Mouse (Mus musculus): ENCODE data around the gene Nrg3. TPM values are rescaled to one million over a fixed set of nuclear protein-coding genes. Genes with fewer than 3 reads are reported as not detected.

Nrg3 gene
- polyA plus RNA-seq, 1 experiment: 22.3 TPM

DNA sequence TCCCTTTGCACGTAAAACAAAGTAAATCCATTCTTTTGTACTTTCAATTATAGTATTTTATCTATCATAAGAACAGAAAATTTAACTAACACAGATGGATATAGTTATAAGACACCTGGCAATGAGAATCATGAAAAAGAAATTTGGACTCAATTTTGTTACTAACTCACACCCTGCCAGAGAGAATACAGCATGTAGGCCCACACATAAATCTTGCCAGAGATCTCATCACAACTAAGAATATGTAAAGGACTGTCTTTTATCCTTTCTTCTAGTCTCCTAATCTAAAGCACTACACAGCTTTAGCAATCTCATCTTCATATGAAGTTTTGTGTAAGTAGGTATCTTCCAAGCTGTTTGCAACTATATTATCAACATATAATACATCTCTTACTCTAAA is 904.7 kb downstream of the Nrg3 start:
- no peak for TF ChIP-seq POLR2A (IDR thresholded peaks at IDR 0.05; ENCODE audit: borderline replicate concordance, extremely low read depth, insufficient read depth, insufficient read length, poor library complexity, severe bottlenecking)
- no peak for TF ChIP-seq CTCF (IDR thresholded peaks at IDR 0.05; ENCODE audit: borderline replicate concordance, extremely low read depth, insufficient read depth, insufficient read length)

DNA sequence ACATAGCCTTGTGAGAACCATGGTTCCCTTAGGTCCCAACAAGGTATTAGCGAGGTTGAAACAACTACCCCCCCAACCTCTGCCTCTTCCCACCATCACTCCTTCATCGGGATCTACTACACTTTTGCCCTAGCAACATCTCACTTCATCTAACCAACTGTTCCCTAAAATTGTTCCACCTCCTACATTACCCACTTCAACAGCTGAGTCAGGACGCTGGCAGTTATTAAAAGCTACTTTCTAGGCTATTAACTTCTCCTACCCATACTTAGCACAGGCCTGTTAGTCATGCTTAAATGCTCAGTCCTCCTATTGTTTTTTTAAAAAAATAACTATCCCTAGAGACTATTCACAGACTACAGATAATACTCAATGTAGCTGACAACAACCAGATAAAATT is 906.7 kb downstream of the Nrg3 start:
- no peak for DNase-seq (ENCODE audit: low read depth)
- TF ChIP-seq CTCF (IDR thresholded peaks at IDR 0.05; ENCODE audit: borderline replicate concordance, extremely low read depth, insufficient read depth, insufficient read length): no peak
- TF ChIP-seq POLR2A (IDR thresholded peaks at IDR 0.05; ENCODE audit: borderline replicate concordance, extremely low read depth, insufficient read depth, insufficient read length, poor library complexity, severe bottlenecking): no peak

More for the DNA sequence above, 904.7 kb downstream of the Nrg3 start:
- DNase-seq (ENCODE audit: low read depth): no peak

DNA sequence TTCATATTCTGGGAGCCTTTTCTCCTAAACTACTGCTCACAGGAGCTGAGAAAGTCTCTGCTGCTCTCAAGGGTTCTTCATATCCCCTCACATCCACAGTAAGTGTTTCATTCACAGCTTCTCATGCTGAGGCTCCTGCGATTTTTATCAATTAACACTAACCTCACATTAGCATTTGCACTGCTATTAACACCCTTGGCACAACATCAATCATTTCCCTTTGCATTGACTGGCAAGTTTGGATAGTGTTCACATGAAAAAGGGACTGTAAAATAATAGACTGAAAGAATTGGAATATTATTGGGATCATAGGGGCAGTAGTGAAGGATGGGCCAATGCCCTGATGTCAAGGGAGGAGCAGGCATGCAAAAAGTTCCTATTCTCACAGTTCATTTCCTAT is 918.3 kb downstream of the Nrg3 start:
- peak; percentile 73 for DNase-seq (ENCODE audit: low read depth)
- TF ChIP-seq CTCF (IDR thresholded peaks at IDR 0.05; ENCODE audit: borderline replicate concordance, extremely low read depth, insufficient read depth, insufficient read length) (no peak), POLR2A (IDR thresholded peaks at IDR 0.05; ENCODE audit: borderline replicate concordance, extremely low read depth, insufficient read depth, insufficient read length, poor library complexity, severe bottlenecking) (no peak)

DNA sequence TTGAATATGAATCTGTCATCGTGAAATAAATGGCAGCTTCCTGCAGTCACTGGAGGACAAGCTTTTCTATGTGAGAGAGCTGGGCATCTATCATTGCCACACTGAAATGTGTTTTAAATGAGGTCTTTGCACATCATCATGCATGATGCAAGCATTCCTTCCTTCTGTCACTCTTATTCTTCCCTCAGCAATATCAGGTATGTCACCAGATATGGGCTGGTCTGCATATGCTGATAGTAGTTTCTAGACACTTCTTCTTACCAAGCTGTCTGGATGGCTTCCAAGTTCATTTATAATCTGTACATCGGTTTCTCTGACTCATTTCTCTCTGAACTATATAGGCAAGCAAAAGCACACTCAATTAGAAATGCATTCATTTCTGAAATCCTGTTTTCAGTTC is 925.6 kb downstream of the Nrg3 start:
- TF ChIP-seq POLR2A (IDR thresholded peaks at IDR 0.05; ENCODE audit: borderline replicate concordance, extremely low read depth, insufficient read depth, insufficient read length, poor library complexity, severe bottlenecking): no peak
- no peak for TF ChIP-seq CTCF (IDR thresholded peaks at IDR 0.05; ENCODE audit: borderline replicate concordance, extremely low read depth, insufficient read depth, insufficient read length)

DNA sequence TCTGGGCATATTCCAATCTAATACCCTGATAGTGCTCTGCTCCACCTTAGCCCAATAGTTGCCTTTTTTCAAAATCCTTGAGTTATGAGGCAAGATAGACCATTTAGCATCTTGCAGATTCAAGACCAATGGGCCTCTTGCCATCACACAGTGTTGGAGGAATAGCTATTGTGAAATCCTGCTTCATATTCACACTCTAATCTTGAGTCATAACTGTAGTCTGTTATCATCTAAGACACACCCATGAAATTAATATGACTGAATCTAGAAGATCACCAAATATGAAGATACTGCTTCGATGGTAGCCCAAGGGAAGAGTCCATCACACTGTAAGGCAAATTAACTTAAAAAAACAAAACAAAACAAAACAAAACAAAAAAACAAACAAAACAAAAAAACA is 937.7 kb downstream of the Nrg3 start:
- TF ChIP-seq POLR2A (IDR thresholded peaks at IDR 0.05; ENCODE audit: borderline replicate concordance, extremely low read depth, insufficient read depth, insufficient read length, poor library complexity, severe bottlenecking) (no peak), CTCF (IDR thresholded peaks at IDR 0.05; ENCODE audit: borderline replicate concordance, extremely low read depth, insufficient read depth, insufficient read length) (no peak)
- DNase-seq (ENCODE audit: low read depth): no peak

More for the DNA sequence above, 925.6 kb downstream of the Nrg3 start:
- peak; percentile 44 for DNase-seq (ENCODE audit: low read depth)

DNA sequence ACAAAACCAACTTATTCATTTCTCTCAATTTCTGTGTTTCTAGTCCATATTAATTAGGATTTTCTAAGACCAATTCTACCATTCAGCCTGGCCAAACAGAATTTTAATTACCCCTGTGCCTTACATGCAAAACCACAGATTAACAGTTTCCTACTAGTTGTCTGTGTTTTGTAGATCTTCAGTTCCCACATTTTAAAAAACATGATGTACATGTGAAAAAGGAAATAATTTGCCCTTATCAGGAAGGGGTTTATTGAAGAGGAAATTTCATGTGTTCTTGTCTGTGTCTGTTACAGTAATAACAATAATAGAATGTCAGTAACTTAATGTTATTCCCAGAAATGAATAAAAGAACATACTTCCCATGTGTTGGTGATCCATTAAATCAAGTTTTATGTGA is 939.4 kb downstream of the Nrg3 start:
- TF ChIP-seq CTCF (IDR thresholded peaks at IDR 0.05; ENCODE audit: borderline replicate concordance, extremely low read depth, insufficient read depth, insufficient read length) (no peak), POLR2A (IDR thresholded peaks at IDR 0.05; ENCODE audit: borderline replicate concordance, extremely low read depth, insufficient read depth, insufficient read length, poor library complexity, severe bottlenecking) (no peak)
- DNase-seq (ENCODE audit: low read depth): no peak

DNA sequence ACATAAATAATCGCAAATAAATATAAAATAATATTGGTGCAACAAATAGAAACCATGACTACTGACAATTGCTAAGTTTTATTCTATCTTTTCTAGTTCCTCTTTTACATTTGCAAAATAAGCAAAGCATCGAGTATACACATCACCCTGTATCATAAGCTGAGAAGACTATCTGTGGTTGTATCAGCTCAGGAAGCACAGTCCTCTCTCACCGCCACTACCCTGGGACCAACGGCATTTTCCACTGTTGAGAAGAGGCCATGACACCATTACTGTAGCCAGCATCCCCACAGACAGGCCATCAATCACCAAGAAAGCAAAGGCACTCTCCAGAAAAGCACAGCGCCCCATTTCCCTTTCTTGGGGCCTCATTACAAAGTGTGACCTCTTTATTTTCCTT is 956.7 kb downstream of the Nrg3 start:
- no peak for DNase-seq (ENCODE audit: low read depth)
- TF ChIP-seq CTCF (IDR thresholded peaks at IDR 0.05; ENCODE audit: borderline replicate concordance, extremely low read depth, insufficient read depth, insufficient read length): no peak
- no peak for TF ChIP-seq POLR2A (IDR thresholded peaks at IDR 0.05; ENCODE audit: borderline replicate concordance, extremely low read depth, insufficient read depth, insufficient read length, poor library complexity, severe bottlenecking)

DNA sequence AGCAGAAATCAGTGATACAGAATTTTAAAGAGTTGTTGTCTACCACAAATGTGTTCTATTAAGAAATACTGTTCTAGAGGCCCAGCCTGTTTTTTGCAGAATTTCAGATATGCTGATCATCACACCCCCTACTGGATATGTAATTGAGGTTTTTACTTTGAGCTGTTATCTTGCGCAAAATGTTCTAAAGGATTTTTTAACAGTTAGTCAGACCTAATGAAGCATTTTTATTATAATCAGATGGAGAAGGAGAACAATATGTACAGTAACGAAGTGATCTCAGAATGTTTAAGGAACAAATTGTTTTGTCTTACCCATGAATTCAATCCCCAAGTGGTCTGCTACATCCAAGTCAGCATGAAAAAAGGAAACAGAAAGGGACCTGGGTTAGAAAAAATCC is 963.9 kb downstream of the Nrg3 start:
- TF ChIP-seq CTCF (IDR thresholded peaks at IDR 0.05; ENCODE audit: borderline replicate concordance, extremely low read depth, insufficient read depth, insufficient read length): no peak
- DNase-seq (ENCODE audit: low read depth): no peak

DNA sequence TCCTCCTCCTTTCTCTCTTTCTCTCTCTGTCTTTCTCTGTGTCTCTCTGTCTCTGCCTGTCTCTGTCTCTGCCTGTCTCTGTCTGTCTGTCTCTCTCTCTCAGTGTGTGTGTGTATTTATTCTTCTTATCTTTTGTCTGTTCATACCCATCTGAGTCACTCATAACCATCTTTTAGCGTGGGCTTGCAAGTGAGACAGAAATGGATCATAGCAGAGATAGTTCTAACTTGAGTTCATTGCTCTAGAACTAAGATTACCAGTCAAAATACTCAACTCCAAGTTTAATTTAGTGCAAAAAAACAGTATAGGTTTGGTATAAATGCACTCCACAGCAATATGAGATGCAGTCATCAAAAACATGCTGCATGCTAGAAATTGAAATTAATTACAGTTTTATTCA is 977.9 kb downstream of the Nrg3 start:
- TF ChIP-seq POLR2A (IDR thresholded peaks at IDR 0.05; ENCODE audit: borderline replicate concordance, extremely low read depth, insufficient read depth, insufficient read length, poor library complexity, severe bottlenecking) (no peak), CTCF (IDR thresholded peaks at IDR 0.05; ENCODE audit: borderline replicate concordance, extremely low read depth, insufficient read depth, insufficient read length) (no peak)
- DNase-seq (ENCODE audit: low read depth): no peak

DNA sequence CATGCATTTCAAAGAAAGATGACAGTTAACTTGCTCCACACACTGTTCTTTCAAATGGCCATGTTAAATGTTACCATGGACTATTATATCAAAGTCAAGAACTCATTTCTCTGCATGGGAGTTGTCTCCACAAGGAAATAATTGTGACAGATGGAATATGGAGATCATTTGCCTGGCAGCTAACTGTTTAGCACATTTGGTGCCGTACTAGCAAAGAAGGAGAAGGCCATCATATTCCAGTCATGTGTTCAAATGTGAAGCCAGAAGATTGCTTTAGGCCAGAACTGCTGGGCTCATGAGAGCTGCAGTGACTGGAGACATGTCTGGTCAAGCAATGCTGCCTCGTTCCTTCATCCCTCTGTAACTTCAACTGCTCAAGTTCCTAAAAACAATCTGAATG is 1025.8 kb downstream of the Nrg3 start:
- TF ChIP-seq CTCF (IDR thresholded peaks at IDR 0.05; ENCODE audit: borderline replicate concordance, extremely low read depth, insufficient read depth, insufficient read length): no peak
- no peak for TF ChIP-seq POLR2A (IDR thresholded peaks at IDR 0.05; ENCODE audit: borderline replicate concordance, extremely low read depth, insufficient read depth, insufficient read length, poor library complexity, severe bottlenecking)
- DNase-seq (ENCODE audit: low read depth): no peak

DNA sequence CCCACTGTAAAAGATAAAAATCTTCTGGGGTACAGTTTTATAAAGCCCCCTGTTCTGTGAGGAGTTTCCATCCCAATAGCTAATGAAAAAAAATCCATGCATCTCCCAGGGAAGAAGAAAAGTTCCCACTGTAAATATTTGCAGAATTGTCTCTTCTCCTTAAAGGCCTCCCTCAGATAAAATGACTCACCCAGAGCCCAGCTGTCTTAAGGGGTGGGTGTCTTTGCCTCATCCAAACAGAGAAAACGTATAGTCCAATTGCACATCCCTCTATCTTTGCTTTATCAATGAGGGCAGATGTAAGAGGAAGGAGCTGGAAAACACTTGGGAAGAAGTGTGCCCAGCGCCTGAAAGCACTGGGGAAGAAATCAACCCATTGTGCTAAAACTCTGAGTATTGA is 1028.1 kb downstream of the Nrg3 start:
- no peak for DNase-seq (ENCODE audit: low read depth)
- TF ChIP-seq CTCF (IDR thresholded peaks at IDR 0.05; ENCODE audit: borderline replicate concordance, extremely low read depth, insufficient read depth, insufficient read length) (no peak), POLR2A (IDR thresholded peaks at IDR 0.05; ENCODE audit: borderline replicate concordance, extremely low read depth, insufficient read depth, insufficient read length, poor library complexity, severe bottlenecking) (no peak)

DNA sequence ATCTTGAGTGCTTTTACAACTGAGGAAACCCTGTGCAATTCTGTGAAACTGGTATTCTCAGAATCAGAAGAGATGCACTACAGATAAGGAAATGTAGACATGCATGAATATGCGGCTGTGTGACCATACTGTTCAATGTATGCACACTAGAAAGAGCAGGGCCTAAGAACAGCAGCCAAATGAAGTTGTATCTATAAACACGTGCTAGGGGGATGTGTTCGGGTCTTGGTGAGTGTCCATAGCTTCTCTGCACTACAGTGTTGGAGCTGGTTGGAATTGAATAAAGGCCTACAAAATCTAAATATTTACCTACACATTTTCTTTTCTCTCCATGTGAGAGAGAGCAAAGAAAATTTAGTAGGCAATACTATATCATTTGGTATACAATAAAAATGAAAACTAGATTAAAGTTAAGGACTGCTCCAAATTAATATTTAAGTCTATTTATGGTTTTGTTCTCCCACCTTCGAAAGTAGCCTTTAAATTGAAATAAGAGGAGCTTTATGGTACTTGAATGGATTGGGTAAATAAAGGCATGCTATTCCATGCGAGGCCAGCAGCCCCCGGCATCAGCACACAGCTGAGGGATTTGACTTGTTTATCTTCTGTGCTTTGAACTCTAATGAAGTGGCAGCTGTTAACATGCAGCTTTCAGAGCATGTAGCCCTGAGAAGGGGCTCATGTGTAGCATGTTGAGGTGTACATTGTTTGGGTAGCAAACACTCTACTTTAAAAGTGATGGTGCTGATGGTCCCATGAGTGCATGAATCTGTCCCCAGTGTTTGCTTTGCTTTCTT is 1038.9 kb downstream of the Nrg3 start:
- DNase-seq (ENCODE audit: low read depth): no peak
- TF ChIP-seq CTCF (IDR thresholded peaks at IDR 0.05; ENCODE audit: borderline replicate concordance, extremely low read depth, insufficient read depth, insufficient read length): no peak
- TF ChIP-seq POLR2A (IDR thresholded peaks at IDR 0.05; ENCODE audit: borderline replicate concordance, extremely low read depth, insufficient read depth, insufficient read length, poor library complexity, severe bottlenecking): no peak

All from brain, embryonic 14.5 days (tissue).